Mouse (Mus musculus): Measurements from ENCODE around the gene Npr2. TPM values are rescaled to one million over a fixed set of nuclear protein-coding genes. Genes with fewer than 3 reads are reported as not detected.

Npr2 gene
- polyA plus RNA-seq, 1 experiment from 2014 or later = 10.8 TPM

GRCm38 (mm10) chr4:43653161-43654015, 21.7 kb downstream of the Npr2 start, which contains the start of gene Spag8:
Gene Spag8, minus strand, starts transcription at chr4:43653594.
- peaks cover 4% of the 10 kb centered on the region; the same call in 1 of the 2 replicates for H3K4me1 ChIP-seq (replicated peaks; ENCODE audit: control insufficient read depth, insufficient read depth, low read length)
- 12% methylated on average over 24 of the region's 24 CpGs for WGBS
- H3K4me2 ChIP-seq (ENCODE audit: low read depth, low read length, severe bottlenecking) = peak within 1 kb of the TSS; percentile 45
- H3K9ac ChIP-seq (ENCODE audit: low read length) = 0 out of 2 replicates have a peak within 1 kb of the TSS, but pooled peaks have one; percentile 16
- ATAC-seq (replicated peaks; ENCODE audit: low FRiP score) = no peak
- no peaks in the 10 kb centered on the region for H3K36me3 ChIP-seq (ENCODE audit: control insufficient read depth, insufficient read depth, low read length)
- H3K4me3 ChIP-seq (ENCODE audit: low read depth, low read length) = peak within 1 kb of the TSS; percentile 23
- DNase-seq (ENCODE audit: low spot score) = peak; percentile 75
- H3K9me3 ChIP-seq (ENCODE audit: control insufficient read depth, low read length) = peaks cover 4% of the 10 kb centered on the region; the same call in 1 of the 2 replicates
- no peaks in the 10 kb centered on the region for H3K27me3 ChIP-seq (ENCODE audit: control insufficient read depth, insufficient read depth, low read length)
- no peak within 1 kb of the TSS for H3K27ac ChIP-seq (ENCODE audit: low read depth, low read length)

- Histone ChIP-seq H3K27ac (ENCODE audit: low read depth, low read length) (peak overlapping the region; percentile 79), H3K4me2 (ENCODE audit: low read depth, low read length, severe bottlenecking) (peak overlapping the region; percentile 80), H3K4me3 (ENCODE audit: low read depth, low read length) (peak overlapping the region; percentile 60), H3K9me3 (ENCODE audit: control insufficient read depth, low read length) (no peaks in the 10 kb centered on the region), H3K36me3 (ENCODE audit: control insufficient read depth, insufficient read depth, low read length) (no peaks in the 10 kb centered on the region), H3K9ac (ENCODE audit: low read length) (peak overlapping the region; percentile 82), H3K27me3 (ENCODE audit: control insufficient read depth, insufficient read depth, low read length) (no peaks in the 10 kb centered on the region), H3K4me1 (replicated peaks; ENCODE audit: control insufficient read depth, insufficient read depth, low read length) (peaks cover 4% of the 10 kb centered on the region; the same call in 1 of the 2 replicates)
- 5% methylated on average over 34 of the region's 34 CpGs for WGBS
- ATAC-seq (replicated peaks; ENCODE audit: low FRiP score) (peak; percentile 37; the same call in 1 of the 2 replicates), DNase-seq (ENCODE audit: low spot score) (no peak)
These were observed 24.1 kb downstream of the Npr2 start for GRCm38 (mm10) chr4:43655656-43656338.

- H3K27me3 ChIP-seq (ENCODE audit: control insufficient read depth, insufficient read depth, low read length) = no peaks in the 10 kb centered on the region
- 1% methylated on average over 34 of the region's 34 CpGs for WGBS
- H3K9ac ChIP-seq (ENCODE audit: low read length) = peak within 1 kb of the TSS; percentile 82
- peak within 1 kb of the TSS; percentile 79 for H3K27ac ChIP-seq (ENCODE audit: low read depth, low read length)
- DNase-seq (ENCODE audit: low spot score) (peak; percentile 96), ATAC-seq (replicated peaks; ENCODE audit: low FRiP score) (peak; percentile 96)
- peak within 1 kb of the TSS; percentile 80 for H3K4me2 ChIP-seq (ENCODE audit: low read depth, low read length, severe bottlenecking)
- H3K36me3 ChIP-seq (ENCODE audit: control insufficient read depth, insufficient read depth, low read length) = no peaks in the 10 kb centered on the region
- peaks cover 4% of the 10 kb centered on the region; the same call in 1 of the 2 replicates for H3K4me1 ChIP-seq (replicated peaks; ENCODE audit: control insufficient read depth, insufficient read depth, low read length)
- no peaks in the 10 kb centered on the region for H3K9me3 ChIP-seq (ENCODE audit: control insufficient read depth, low read length)
- peak within 1 kb of the TSS; percentile 60 for H3K4me3 ChIP-seq (ENCODE audit: low read depth, low read length)
These were observed 24.8 kb downstream of the Npr2 start, which contains the start of gene Hint2 for GRCm38 (mm10) chr4:43656339-43657109. Gene Hint2, minus strand, starts transcription at chr4:43656466.

GRCm38 (mm10) chr4:43657146-43657545, 25.4 kb downstream of the Npr2 start:
- Histone ChIP-seq H3K27me3 (ENCODE audit: control insufficient read depth, insufficient read depth, low read length) (no peaks in the 10 kb centered on the region), H3K9me3 (ENCODE audit: control insufficient read depth, low read length) (no peaks in the 10 kb centered on the region), H3K4me2 (ENCODE audit: low read depth, low read length, severe bottlenecking) (peak overlapping the region; percentile 80; the same call in 1 of the 2 replicates), H3K27ac (ENCODE audit: low read depth, low read length) (no peak overlapping the region), H3K4me1 (replicated peaks; ENCODE audit: control insufficient read depth, insufficient read depth, low read length) (peaks cover 4% of the 10 kb centered on the region; the same call in 1 of the 2 replicates), H3K9ac (ENCODE audit: low read length) (no peak overlapping the region), H3K4me3 (ENCODE audit: low read depth, low read length) (peak overlapping the region; percentile 60), H3K36me3 (ENCODE audit: control insufficient read depth, insufficient read depth, low read length) (no peaks in the 10 kb centered on the region)
- DNase-seq (ENCODE audit: low spot score) (no peak), ATAC-seq (replicated peaks; ENCODE audit: low FRiP score) (no peak)
- WGBS = 62% methylated on average over 4 of the region's 4 CpGs

- no peak for ATAC-seq (replicated peaks; ENCODE audit: low FRiP score)
- no peak for DNase-seq (ENCODE audit: low spot score)
These were observed 34.7 kb downstream of the Npr2 start for GRCm38 (mm10) chr4:43666412-43666811.

GRCm38 (mm10) chr4:43668782-43669427, 37.2 kb downstream of the Npr2 start, which contains the start of the genes Tmem8b and Fam221b:
Gene Tmem8b, plus strand, starts transcription at chr4:43668971.
Gene Fam221b, minus strand, starts transcription at chr4:43669145.
- ATAC-seq (replicated peaks; ENCODE audit: low FRiP score) (peak; percentile 91), DNase-seq (ENCODE audit: low spot score) (peak; percentile 93)
- Histone ChIP-seq H3K9me3 (ENCODE audit: control insufficient read depth, low read length) (no peaks in the 10 kb centered on the region), H3K36me3 (ENCODE audit: control insufficient read depth, insufficient read depth, low read length) (no peaks in the 10 kb centered on the region), H3K4me1 (replicated peaks; ENCODE audit: control insufficient read depth, insufficient read depth, low read length) (peaks cover 8% of the 10 kb centered on the region), H3K27me3 (ENCODE audit: control insufficient read depth, insufficient read depth, low read length) (0 out of 2 replicates have a peak, but pooled peaks cover 4% of the 10 kb centered on the region), H3K9ac (ENCODE audit: low read length) (peak within 1 kb of the TSS; percentile 83), H3K4me3 (ENCODE audit: low read depth, low read length) (peak within 1 kb of the TSS; percentile 84), H3K27ac (ENCODE audit: low read depth, low read length) (no peak within 1 kb of the TSS), H3K4me2 (ENCODE audit: low read depth, low read length, severe bottlenecking) (peak within 1 kb of the TSS; percentile 84)
- 2% methylated on average over 29 of the region's 41 CpGs for WGBS

More at GRCm38 (mm10) chr4:43666412-43666811, 34.7 kb downstream of the Npr2 start:
- Histone ChIP-seq H3K4me1 (replicated peaks; ENCODE audit: control insufficient read depth, insufficient read depth, low read length) (peaks cover 6% of the 10 kb centered on the region), H3K36me3 (ENCODE audit: control insufficient read depth, insufficient read depth, low read length) (no peaks in the 10 kb centered on the region), H3K9me3 (ENCODE audit: control insufficient read depth, low read length) (no peaks in the 10 kb centered on the region), H3K4me2 (ENCODE audit: low read depth, low read length, severe bottlenecking) (no peak overlapping the region), H3K27me3 (ENCODE audit: control insufficient read depth, insufficient read depth, low read length) (peaks cover 10% of the 10 kb centered on the region; the same call in 1 of the 2 replicates), H3K4me3 (ENCODE audit: low read depth, low read length) (no peak overlapping the region), H3K9ac (ENCODE audit: low read length) (no peak overlapping the region), H3K27ac (ENCODE audit: low read depth, low read length) (no peak overlapping the region)
- WGBS = 33% methylated on average over 4 of the region's 4 CpGs

GRCm38 (mm10) chr4:43669428-43669794, 37.7 kb downstream of the Npr2 start:
- ATAC-seq (replicated peaks; ENCODE audit: low FRiP score) (peak; percentile 82), DNase-seq (ENCODE audit: low spot score) (no peak)
- peak overlapping the region; percentile 84 for H3K4me2 ChIP-seq (ENCODE audit: low read depth, low read length, severe bottlenecking)
- WGBS = under 1% methylated on average over 15 of the region's 25 CpGs
- H3K36me3 ChIP-seq (ENCODE audit: control insufficient read depth, insufficient read depth, low read length) = no peaks in the 10 kb centered on the region
- 0 out of 2 replicates have a peak, but pooled peaks cover 4% of the 10 kb centered on the region for H3K27me3 ChIP-seq (ENCODE audit: control insufficient read depth, insufficient read depth, low read length)
- H3K4me3 ChIP-seq (ENCODE audit: low read depth, low read length) = peak overlapping the region; percentile 84
- H3K9me3 ChIP-seq (ENCODE audit: control insufficient read depth, low read length) = no peaks in the 10 kb centered on the region
- no peak overlapping the region for H3K27ac ChIP-seq (ENCODE audit: low read depth, low read length)
- H3K4me1 ChIP-seq (replicated peaks; ENCODE audit: control insufficient read depth, insufficient read depth, low read length) = peaks cover 8% of the 10 kb centered on the region
- peak overlapping the region; percentile 83 for H3K9ac ChIP-seq (ENCODE audit: low read length)

Data from forebrain, embryonic 11.5 days (tissue).